Mouse (Mus musculus) lung, postnatal 0 days (tissue): ENCODE data around the gene Icosl.

Source experiments
- CTCF ChIP-seq: IDR thresholded peaks from 2 replicates; pipeline ENCODE4 v1.5.1; 2016; ENCODE audit warnings: antibody characterized with exemption, mild to moderate bottlenecking
- EP300 ChIP-seq: IDR thresholded peaks from 2 replicates; pipeline ENCODE4 v1.6.1; 2016; ENCODE audit warnings: antibody characterized with exemption, mild to moderate bottlenecking, control low read depth

DNA sequence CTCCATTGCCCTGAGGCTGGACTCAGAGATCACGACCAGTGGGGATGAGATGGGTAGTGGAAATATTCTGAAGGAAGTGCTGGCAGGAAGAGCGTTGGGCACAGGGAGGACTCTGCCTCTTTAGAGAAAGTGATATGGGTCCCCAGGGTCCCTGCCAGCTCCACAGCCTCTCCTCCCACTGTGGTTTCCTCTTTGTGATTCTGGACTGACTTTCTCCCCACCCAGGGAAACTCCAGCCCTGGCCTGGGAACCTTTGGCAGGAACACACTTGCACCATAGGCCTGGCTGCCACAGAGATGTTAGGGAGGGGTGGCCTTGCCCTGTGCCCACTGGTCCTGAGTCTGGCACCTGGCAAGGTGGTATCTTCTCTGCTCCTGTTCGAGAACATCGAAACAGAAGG is 60.9 kb downstream of the Icosl start:
- TF ChIP-seq CTCF (no peak), EP300 (no peak)
